Mouse (Mus musculus): Measurements from ENCODE around the gene 1700056E22Rik.

Gene 1700056E22Rik

DNA sequence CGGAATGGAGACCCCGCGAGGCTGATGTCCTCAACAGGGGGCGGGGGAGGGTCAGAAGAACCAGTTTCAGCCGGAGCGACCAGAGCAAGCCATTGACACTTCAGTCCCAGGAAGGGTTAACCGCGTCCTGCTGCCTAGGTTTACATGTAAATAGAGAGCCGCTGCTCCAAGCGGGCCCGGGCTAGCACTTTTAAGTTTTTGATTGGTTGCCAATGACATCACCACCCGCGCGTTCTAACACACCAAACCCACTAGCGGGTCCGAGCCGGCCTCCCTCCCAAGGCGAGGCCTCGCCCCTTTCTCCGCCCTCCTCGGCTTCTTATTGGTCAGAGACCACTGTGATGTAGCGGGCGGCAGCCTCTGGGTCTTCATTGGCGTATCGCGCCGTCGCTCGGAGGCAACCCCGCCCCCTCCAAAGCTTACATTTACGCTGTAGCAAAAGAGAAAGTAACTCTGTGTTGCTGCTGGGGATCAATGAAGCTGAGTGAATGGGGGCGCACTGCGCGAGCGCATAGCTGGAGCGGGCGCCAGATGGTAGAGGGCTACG lies at the start of gene 1700056E22Rik:
Gene 1700056E22Rik (minus strand): TSS at position 291 of the 547 bp plus-strand sequence.
- H3K27me3 ChIP-seq (ENCODE audit: insufficient read depth, low read length), result peaks cover 31% of the 10 kb centered on the region
- no peaks in the 10 kb centered on the region for H3K9me3 ChIP-seq (ENCODE audit: low read length)
- TF ChIP-seq NANOG (IDR thresholded peaks at IDR 0.05; ENCODE audit: borderline replicate concordance, low read length), result no peak
- no peak for TF ChIP-seq POU5F1 (IDR thresholded peaks at IDR 0.05; ENCODE audit: borderline replicate concordance, low read length)
- H3K4me3 ChIP-seq (replicated peaks; ENCODE audit: low read length), result peak within 1 kb of the TSS; percentile 89
- H3K36me3 ChIP-seq (ENCODE audit: insufficient read depth, low read length), result no peaks in the 10 kb centered on the region
- peaks cover 25% of the 10 kb centered on the region for H3K4me1 ChIP-seq (replicated peaks; ENCODE audit: low read depth, low read length)

DNA sequence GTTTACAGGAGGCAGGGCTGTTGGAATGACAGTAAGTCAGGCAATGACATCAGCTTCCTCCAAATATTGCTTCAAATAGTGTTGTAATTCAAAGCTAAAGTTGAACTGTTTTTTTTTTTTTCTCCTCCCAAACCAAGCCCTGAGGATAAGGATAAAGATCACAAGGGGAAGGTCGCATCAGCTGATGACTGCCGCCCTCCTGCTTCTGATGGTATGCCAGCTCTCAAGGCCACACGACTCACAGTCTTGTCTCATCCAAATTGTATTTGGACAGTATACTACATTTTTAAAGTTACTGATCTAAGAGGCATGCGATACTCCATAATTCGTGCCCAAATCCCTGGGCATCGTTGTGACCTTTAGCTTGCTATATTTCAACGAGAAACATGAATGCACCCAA lies 49.1 kb upstream of the 1700056E22Rik start:
- H3K4me3 ChIP-seq (replicated peaks; ENCODE audit: low read length), result no peak overlapping the region
- H3K9me3 ChIP-seq (ENCODE audit: low read length), result no peaks in the 10 kb centered on the region
- no peaks in the 10 kb centered on the region for H3K27me3 ChIP-seq (ENCODE audit: insufficient read depth, low read length)
- no peaks in the 10 kb centered on the region for H3K4me1 ChIP-seq (replicated peaks; ENCODE audit: low read depth, low read length)
- H3K36me3 ChIP-seq (ENCODE audit: insufficient read depth, low read length), result no peaks in the 10 kb centered on the region
- TF ChIP-seq POU5F1 (IDR thresholded peaks at IDR 0.05; ENCODE audit: borderline replicate concordance, low read length) (no peak), CTCF (conservative IDR thresholded peaks at IDR 0.05; ENCODE audit: low read length) (no peak), NANOG (IDR thresholded peaks at IDR 0.05; ENCODE audit: borderline replicate concordance, low read length) (no peak)

DNA sequence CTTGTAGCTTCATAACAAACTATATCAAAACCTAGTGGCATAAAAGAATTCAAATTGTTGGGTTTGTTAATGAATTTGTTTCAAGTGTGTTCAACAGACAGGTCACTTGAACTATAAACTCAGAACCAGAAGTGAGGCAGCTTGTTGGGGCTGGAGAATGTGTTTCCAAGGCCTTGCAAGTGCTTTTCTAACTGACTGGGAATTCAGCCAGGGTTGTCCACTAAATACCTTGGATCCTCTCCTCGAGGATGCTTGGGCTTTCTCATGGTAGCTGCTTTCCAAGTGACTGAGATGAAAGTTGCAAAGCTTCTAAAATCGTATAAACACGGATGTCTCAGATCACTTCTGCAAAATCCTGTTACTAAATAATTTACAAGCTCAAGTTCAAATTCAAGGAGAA lies 48.6 kb upstream of the 1700056E22Rik start:
- Histone ChIP-seq H3K4me1 (replicated peaks; ENCODE audit: low read depth, low read length) (no peaks in the 10 kb centered on the region), H3K9me3 (ENCODE audit: low read length) (no peaks in the 10 kb centered on the region), H3K36me3 (ENCODE audit: insufficient read depth, low read length) (no peaks in the 10 kb centered on the region), H3K4me3 (replicated peaks; ENCODE audit: low read length) (no peak overlapping the region), H3K27me3 (ENCODE audit: insufficient read depth, low read length) (no peaks in the 10 kb centered on the region)
- TF ChIP-seq NANOG (IDR thresholded peaks at IDR 0.05; ENCODE audit: borderline replicate concordance, low read length) (no peak), CTCF (conservative IDR thresholded peaks at IDR 0.05; ENCODE audit: low read length) (no peak), POU5F1 (IDR thresholded peaks at IDR 0.05; ENCODE audit: borderline replicate concordance, low read length) (no peak)

GRCm38 (mm10) chr1:184079304-184079703 lies 45.2 kb upstream of the 1700056E22Rik start:
- no peaks in the 10 kb centered on the region for H3K4me1 ChIP-seq (replicated peaks; ENCODE audit: low read depth, low read length)
- H3K27me3 ChIP-seq (ENCODE audit: insufficient read depth, low read length), result no peaks in the 10 kb centered on the region
- no peaks in the 10 kb centered on the region for H3K9me3 ChIP-seq (ENCODE audit: low read length)
- no peak overlapping the region for H3K4me3 ChIP-seq (replicated peaks; ENCODE audit: low read length)
- no peaks in the 10 kb centered on the region for H3K36me3 ChIP-seq (ENCODE audit: insufficient read depth, low read length)
- TF ChIP-seq POU5F1 (IDR thresholded peaks at IDR 0.05; ENCODE audit: borderline replicate concordance, low read length) (no peak), NANOG (IDR thresholded peaks at IDR 0.05; ENCODE audit: borderline replicate concordance, low read length) (no peak), CTCF (conservative IDR thresholded peaks at IDR 0.05; ENCODE audit: low read length) (no peak)

DNA sequence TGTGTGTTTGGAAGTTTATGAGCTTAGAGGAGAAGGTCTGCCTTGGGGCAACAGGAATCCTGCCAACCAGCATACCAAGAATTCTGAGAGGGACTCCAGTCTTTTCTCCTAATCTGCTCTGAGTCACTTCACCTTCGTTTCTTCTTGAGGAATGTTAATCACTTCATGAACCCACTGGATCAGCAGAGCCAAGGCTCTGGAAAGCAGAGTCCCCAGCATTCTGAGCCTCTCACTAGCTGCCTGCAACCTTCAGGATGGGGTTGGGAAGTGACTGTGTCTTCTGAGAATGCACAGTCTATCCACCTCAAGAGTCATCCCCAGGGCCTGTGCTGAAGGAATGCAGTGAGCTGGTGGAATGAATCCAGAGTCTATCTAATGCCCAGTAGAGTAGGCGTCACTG lies 42.7 kb upstream of the 1700056E22Rik start:
- Histone ChIP-seq H3K36me3 (ENCODE audit: insufficient read depth, low read length) (no peaks in the 10 kb centered on the region), H3K27me3 (ENCODE audit: insufficient read depth, low read length) (no peaks in the 10 kb centered on the region), H3K4me3 (replicated peaks; ENCODE audit: low read length) (no peak overlapping the region), H3K4me1 (replicated peaks; ENCODE audit: low read depth, low read length) (no peaks in the 10 kb centered on the region), H3K9me3 (ENCODE audit: low read length) (0 out of 2 replicates have a peak, but pooled peaks cover 6% of the 10 kb centered on the region)
- no peak for TF ChIP-seq POU5F1 (IDR thresholded peaks at IDR 0.05; ENCODE audit: borderline replicate concordance, low read length)
- no peak for TF ChIP-seq NANOG (IDR thresholded peaks at IDR 0.05; ENCODE audit: borderline replicate concordance, low read length)
- TF ChIP-seq CTCF (conservative IDR thresholded peaks at IDR 0.05; ENCODE audit: low read length), result no peak

GRCm38 (mm10) chr1:184076065-184076464 lies 42.0 kb upstream of the 1700056E22Rik start:
- no peak overlapping the region for H3K4me3 ChIP-seq (replicated peaks; ENCODE audit: low read length)
- H3K9me3 ChIP-seq (ENCODE audit: low read length), result 0 out of 2 replicates have a peak, but pooled peaks cover 11% of the 10 kb centered on the region
- no peaks in the 10 kb centered on the region for H3K36me3 ChIP-seq (ENCODE audit: insufficient read depth, low read length)
- TF ChIP-seq POU5F1 (IDR thresholded peaks at IDR 0.05; ENCODE audit: borderline replicate concordance, low read length) (no peak), CTCF (conservative IDR thresholded peaks at IDR 0.05; ENCODE audit: low read length) (no peak), NANOG (IDR thresholded peaks at IDR 0.05; ENCODE audit: borderline replicate concordance, low read length) (no peak)
- no peaks in the 10 kb centered on the region for H3K4me1 ChIP-seq (replicated peaks; ENCODE audit: low read depth, low read length)
- no peaks in the 10 kb centered on the region for H3K27me3 ChIP-seq (ENCODE audit: insufficient read depth, low read length)

GRCm38 (mm10) chr1:184068971-184069370 lies 34.9 kb upstream of the 1700056E22Rik start:
- H3K36me3 ChIP-seq (ENCODE audit: insufficient read depth, low read length), result no peaks in the 10 kb centered on the region
- no peaks in the 10 kb centered on the region for H3K4me1 ChIP-seq (replicated peaks; ENCODE audit: low read depth, low read length)
- peaks cover 28% of the 10 kb centered on the region for H3K9me3 ChIP-seq (ENCODE audit: low read length)
- no peak overlapping the region for H3K4me3 ChIP-seq (replicated peaks; ENCODE audit: low read length)
- no peak for TF ChIP-seq CTCF (conservative IDR thresholded peaks at IDR 0.05; ENCODE audit: low read length)
- no peak for TF ChIP-seq POU5F1 (IDR thresholded peaks at IDR 0.05; ENCODE audit: borderline replicate concordance, low read length)
- TF ChIP-seq NANOG (IDR thresholded peaks at IDR 0.05; ENCODE audit: borderline replicate concordance, low read length), result no peak
- no peaks in the 10 kb centered on the region for H3K27me3 ChIP-seq (ENCODE audit: insufficient read depth, low read length)

DNA sequence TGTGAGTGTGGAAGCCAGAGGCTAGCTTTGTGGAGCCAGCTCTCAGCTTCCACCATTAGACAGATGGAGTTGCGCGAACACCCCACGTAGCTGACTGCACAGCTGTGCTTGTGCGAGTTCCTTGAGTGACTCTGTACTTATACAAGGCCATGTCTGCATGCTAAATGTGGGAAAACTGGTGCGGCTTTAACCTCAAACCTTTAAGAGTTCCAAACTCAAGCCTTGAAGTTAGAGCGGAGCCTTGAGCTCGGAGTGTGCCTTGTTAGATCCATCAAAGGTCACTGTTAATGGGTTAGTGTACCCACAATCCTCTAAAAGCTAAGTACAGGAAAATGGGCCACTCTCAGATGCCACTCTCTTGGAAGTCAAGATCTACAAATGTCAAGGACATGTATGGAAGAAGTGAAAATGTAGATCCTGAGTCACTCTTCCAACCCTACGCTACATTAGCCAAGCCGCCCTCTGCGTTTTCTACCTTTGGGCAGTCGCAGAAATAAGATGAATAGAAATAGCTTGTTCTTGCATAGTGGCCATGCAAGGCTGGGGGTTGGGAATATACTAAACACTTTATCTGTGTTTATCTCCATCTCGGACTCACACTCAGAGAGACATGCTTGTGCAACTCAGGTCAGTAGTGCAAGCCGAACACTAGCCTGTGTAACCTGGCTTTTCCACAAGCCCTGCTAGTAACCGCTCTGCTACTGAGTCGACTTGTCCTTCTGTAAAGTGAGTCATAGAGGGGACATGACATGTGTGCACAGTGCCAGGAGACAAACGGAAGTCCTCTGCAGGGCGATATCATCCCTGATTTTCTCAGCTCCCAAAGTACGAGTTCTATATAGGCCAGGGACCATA lies 33.8 kb upstream of the 1700056E22Rik start:
- Histone ChIP-seq H3K36me3 (ENCODE audit: insufficient read depth, low read length) (no peaks in the 10 kb centered on the region), H3K27me3 (ENCODE audit: insufficient read depth, low read length) (no peaks in the 10 kb centered on the region), H3K4me3 (replicated peaks; ENCODE audit: low read length) (no peak overlapping the region), H3K9me3 (ENCODE audit: low read length) (peaks cover 22% of the 10 kb centered on the region), H3K4me1 (replicated peaks; ENCODE audit: low read depth, low read length) (no peaks in the 10 kb centered on the region)
- TF ChIP-seq POU5F1 (IDR thresholded peaks at IDR 0.05; ENCODE audit: borderline replicate concordance, low read length) (no peak), CTCF (conservative IDR thresholded peaks at IDR 0.05; ENCODE audit: low read length) (no peak), NANOG (IDR thresholded peaks at IDR 0.05; ENCODE audit: borderline replicate concordance, low read length) (no peak)

All from E14TG2a.4 (cell line).